ENCODE assay signal across 20 mouse cellular contexts in the genomic region with DNA sequence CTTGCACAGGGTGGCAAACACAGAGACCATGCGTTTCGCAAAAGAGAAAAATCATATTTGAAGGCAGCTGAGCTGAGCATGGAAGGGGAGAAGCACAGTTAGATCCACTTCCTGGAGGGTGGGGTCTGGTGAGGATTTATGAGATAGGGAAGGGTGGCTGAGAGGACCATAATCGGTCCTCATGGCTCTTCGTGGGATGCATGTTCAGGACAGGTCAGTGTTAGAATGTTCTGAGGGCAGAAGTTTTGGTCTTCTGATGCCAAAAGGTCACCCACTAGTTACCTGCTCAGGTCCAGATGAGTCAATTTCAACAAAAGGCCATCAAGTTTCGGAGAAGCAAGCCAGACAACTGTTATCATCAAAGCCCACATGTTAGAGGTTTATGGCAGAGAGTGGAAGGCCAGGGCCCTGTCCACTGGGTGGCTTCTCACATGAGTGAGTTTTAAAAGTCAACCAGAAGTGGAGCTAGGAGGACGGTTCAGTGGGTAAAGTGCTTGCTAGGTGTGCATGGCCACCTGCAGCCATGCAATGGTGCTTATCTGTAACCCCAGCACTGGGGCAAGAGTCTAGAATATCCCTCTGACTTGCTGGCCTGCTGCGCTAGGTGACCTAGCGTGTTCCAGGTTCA. TPM values are rescaled to one million over a fixed set of nuclear protein-coding genes. Genes with fewer than 3 reads are reported as not detected.
A peak's percentile ranks its signal among the peaks of the same experiment; 100 is the strongest.
DNase-seq lines count a peak whose midpoint lies in the region; ATAC-seq and TF ChIP-seq lines count a peak whose summit lies in the region.
"Had no signal": no experiment of that assay in that cellular context is flagged by ENCODE, and none has a peak within 500 bp of the region (broad histone marks: within the 10 kb centered on the region; RNA-seq: fewer than 3 reads in every experiment).

No protein-coding gene starts in this region.

- peak overlapping the region; percentile 71; the same call in 1 of the 2 replicates for H3K4me2 ChIP-seq in heart, embryonic 15.5 days
- peak overlapping the region; percentile 86; the same call in 1 of the 2 replicates for H3K4me2 ChIP-seq in embryonic facial prominence, embryonic 15.5 days (replicated peaks)

- no peaks in the 10 kb centered on the region for H3K27me3 ChIP-seq in heart, embryonic 15.5 days
- H3K27me3 ChIP-seq in heart, adult 2 months (ENCODE audit: control insufficient read depth, insufficient read depth, low read length), result no peaks in the 10 kb centered on the region
- H3K27me3 ChIP-seq in megakaryocyte, embryonic 14.5 days (replicated peaks), result peaks cover 30% of the 10 kb centered on the region
- H3K27me3 ChIP-seq in embryonic facial prominence, embryonic 15.5 days, result no peaks in the 10 kb centered on the region
- H3K27me3 ChIP-seq in splenic B cell, adult 2 months (ENCODE audit: control insufficient read depth, insufficient read depth, low read length, poor library complexity, severe bottlenecking), result no peaks in the 10 kb centered on the region
- H3K27me3 ChIP-seq: hindbrain, embryonic 15.5 days; Patski; stomach, embryonic 15.5 days had no signal

- H3K4me3 ChIP-seq in heart, embryonic 15.5 days, result no peak overlapping the region
- H3K4me3 ChIP-seq in heart, adult 2 months, result no peak overlapping the region
- H3K4me3 ChIP-seq in megakaryocyte, embryonic 14.5 days (replicated peaks), result peak overlapping the region; percentile 14
- no peak overlapping the region for H3K4me3 ChIP-seq in embryonic facial prominence, embryonic 15.5 days (replicated peaks)
- H3K4me3 ChIP-seq: liver, embryonic 13.5 days had no signal

- no peak for DNase-seq in heart, adult 2 months
- DNase-seq in splenic B cell, adult 2 months (ENCODE audit: low read depth, low spot score), result peak; percentile 3
- DNase-seq in frontal cortex, adult 2 months (ENCODE audit: extremely low spot score in 1 of 2, low spot score in 1 of 2), result no peak
- DNase-seq: adrenal gland, postnatal 10 days; cerebellum, postnatal 10 days; gastrocnemius, postnatal 10 days; kidney, adult 11 months; liver, embryonic 13.5 days; lung, postnatal 10 days; right cerebral cortex, postnatal 14 days; spleen, adult 18-20 months had no signal

- no peak for TF ChIP-seq CTCF in heart, adult 2 months (IDR thresholded peaks at IDR 0.05)

- WGBS in heart, embryonic 15.5 days, result 88% methylated on average over 8 of the region's 8 CpGs
- WGBS in heart, adult 2 months, result 91% methylated on average over 8 of the region's 8 CpGs
- 92% methylated on average over 8 of the region's 8 CpGs for WGBS in embryonic facial prominence, embryonic 15.5 days

- H3K27ac ChIP-seq in heart, embryonic 15.5 days, result no peak overlapping the region
- no peak overlapping the region for H3K27ac ChIP-seq in heart, adult 2 months
- peak overlapping the region; percentile 79; the same call in 1 of the 2 replicates for H3K27ac ChIP-seq in embryonic facial prominence, embryonic 15.5 days (replicated peaks)
- H3K27ac ChIP-seq: hindbrain, embryonic 15.5 days; liver, embryonic 13.5 days had no signal

- no peaks in the 10 kb centered on the region for H3K9me3 ChIP-seq in heart, embryonic 15.5 days (replicated peaks)
- no peaks in the 10 kb centered on the region for H3K9me3 ChIP-seq in megakaryocyte, embryonic 14.5 days
- H3K9me3 ChIP-seq in embryonic facial prominence, embryonic 15.5 days (replicated peaks), result no peaks in the 10 kb centered on the region
- H3K9me3 ChIP-seq: hindbrain, embryonic 15.5 days; limb, embryonic 12.5 days; liver, embryonic 13.5 days; stomach, embryonic 15.5 days had no signal

- H3K4me1 ChIP-seq in heart, embryonic 15.5 days (replicated peaks), result peaks cover 26% of the 10 kb centered on the region
- H3K4me1 ChIP-seq in heart, adult 2 months (ENCODE audit: control insufficient read depth, insufficient read depth, low read length), result peaks cover 2% of the 10 kb centered on the region; the same call in 1 of the 2 replicates
- peaks cover 64% of the 10 kb centered on the region for H3K4me1 ChIP-seq in megakaryocyte, embryonic 14.5 days
- peaks cover 35% of the 10 kb centered on the region for H3K4me1 ChIP-seq in embryonic facial prominence, embryonic 15.5 days

- intact Hi-C loops in heart, adult 2 months (cut with DNase I), result no loop called here

- no peak for TF ChIP-seq EP300 in heart, adult 2 months (IDR thresholded peaks at IDR 0.05; ENCODE audit: insufficient read depth, low read depth, low read length)

- no peak for TF ChIP-seq POLR2A in heart, adult 2 months (IDR thresholded peaks at IDR 0.05; ENCODE audit: insufficient read depth, low read depth, low read length)

- H3K36me3 ChIP-seq in heart, embryonic 15.5 days, result no peaks in the 10 kb centered on the region
- H3K36me3 ChIP-seq in heart, adult 2 months (ENCODE audit: control insufficient read depth, insufficient read depth, low read length), result no peaks in the 10 kb centered on the region
- no peaks in the 10 kb centered on the region for H3K36me3 ChIP-seq in megakaryocyte, embryonic 14.5 days (replicated peaks; ENCODE audit: low read length)
- no peaks in the 10 kb centered on the region for H3K36me3 ChIP-seq in embryonic facial prominence, embryonic 15.5 days
- H3K36me3 ChIP-seq in splenic B cell, adult 2 months (ENCODE audit: control insufficient read depth, insufficient read depth, low read length, poor library complexity, severe bottlenecking), result no peaks in the 10 kb centered on the region
- H3K36me3 ChIP-seq: hindbrain, embryonic 15.5 days; limb, embryonic 12.5 days; liver, embryonic 13.5 days; stomach, embryonic 15.5 days had no signal

- no peak for ATAC-seq in heart, embryonic 15.5 days (replicated peaks; ENCODE audit: insufficient number of reproducible peaks, insufficient read depth, low FRiP score, low read depth)
- ATAC-seq in megakaryocyte, adult 5-6 weeks (ENCODE audit: poor library complexity, severe bottlenecking), result no peak
- no peak for ATAC-seq in embryonic facial prominence, embryonic 15.5 days (ENCODE audit: insufficient number of reproducible peaks, low FRiP score, low TSS enrichment, low read depth)

- H3K79me2 ChIP-seq in heart, adult 2 months (replicated peaks; ENCODE audit: control insufficient read depth, insufficient read depth, low read length), result no peaks in the 10 kb centered on the region

- H3K9ac ChIP-seq in heart, embryonic 15.5 days, result no peak overlapping the region
- H3K9ac ChIP-seq in heart, adult 2 months (ENCODE audit: low read depth, low read length), result no peak overlapping the region
- no peak overlapping the region for H3K9ac ChIP-seq in embryonic facial prominence, embryonic 15.5 days
- H3K9ac ChIP-seq: liver, embryonic 13.5 days; stomach, embryonic 15.5 days had no signal

RNA-seq across cellular contexts. Expression of gene Trim16, which starts 0.9 kb away (rescaled TPM):
- polyA plus RNA-seq in heart, embryonic 15.5 days (2015; fragmentation: Nextera tagmentation; extraction: Ambion mirVana), result 4.9 and 8.3 TPM in 2 replicates
- total RNA-seq in heart, adult 2 months (2021), result 1 to 10 TPM; 6.5 to 7.4 TPM
- polyA plus RNA-seq in heart, adult 2 months (2012; rRNA removed), result 4.0 and 5.9 TPM in 2 replicates
- polyA plus RNA-seq in megakaryocyte, embryonic 14.5 days (2012; ENCODE audit: insufficient read depth, low replicate concordance), result 0.47 and 3.6 TPM in 2 replicates
- total RNA-seq in megakaryocyte, adult 5-6 weeks (2015), result 15.4 and 25.5 TPM in 2 replicates
- 21.4 and 22.8 TPM in 2 replicates for total RNA-seq in megakaryocyte, adult 5-6 weeks (2017)
- polyA plus RNA-seq in embryonic facial prominence, embryonic 15.5 days (2015; fragmentation: Nextera tagmentation; extraction: Ambion mirVana), result 19.8 and 20.9 TPM in 2 replicates
- 1.8 and 2.2 TPM in 2 replicates for polyA plus RNA-seq in frontal cortex, adult 2 months (2012; rRNA removed)

RNA-seq across cellular contexts. Expression of gene Fbxw10, which starts 27.7 kb away (rescaled TPM):
- 0.20 and 0.33 TPM in 2 replicates for polyA plus RNA-seq in heart, embryonic 15.5 days (2015; fragmentation: Nextera tagmentation; extraction: Ambion mirVana)
- under 1 TPM; 0.16 to 0.34 TPM for total RNA-seq in heart, adult 2 months (2021)
- polyA plus RNA-seq in heart, adult 2 months (2012; rRNA removed), result 0.29 and 0.70 TPM in 2 replicates
- polyA plus RNA-seq in megakaryocyte, embryonic 14.5 days (2012; ENCODE audit: insufficient read depth, low replicate concordance), result 0.36 TPM in 1 of 2 replicates, not detected in the other
- total RNA-seq in megakaryocyte, adult 5-6 weeks (2015), result 0.41 and 1.3 TPM in 2 replicates
- total RNA-seq in megakaryocyte, adult 5-6 weeks (2017), result 1.7 and 1.8 TPM in 2 replicates
- polyA plus RNA-seq in embryonic facial prominence, embryonic 15.5 days (2015; fragmentation: Nextera tagmentation; extraction: Ambion mirVana), result 0.72 and 1.1 TPM in 2 replicates
- 0.55 and 0.66 TPM in 2 replicates for polyA plus RNA-seq in frontal cortex, adult 2 months (2012; rRNA removed)

RNA-seq across cellular contexts. Expression of gene Zfp286, which starts 29.9 kb away (rescaled TPM):
- polyA plus RNA-seq in heart, embryonic 15.5 days (2015; fragmentation: Nextera tagmentation; extraction: Ambion mirVana), result 9.3 and 10.8 TPM in 2 replicates
- total RNA-seq in heart, adult 2 months (2021), result under 1 TPM; 0.41 to 0.42 TPM
- polyA plus RNA-seq in heart, adult 2 months (2012; rRNA removed), result 0.70 and 1.3 TPM in 2 replicates
- 0.89 TPM in 1 of 2 replicates, not detected in the other for polyA plus RNA-seq in megakaryocyte, embryonic 14.5 days (2012; ENCODE audit: insufficient read depth, low replicate concordance)
- total RNA-seq in megakaryocyte, adult 5-6 weeks (2015), result 0.18 and 0.33 TPM in 2 replicates
- 0.29 and 0.69 TPM in 2 replicates for total RNA-seq in megakaryocyte, adult 5-6 weeks (2017)
- 22.4 and 23.4 TPM in 2 replicates for polyA plus RNA-seq in embryonic facial prominence, embryonic 15.5 days (2015; fragmentation: Nextera tagmentation; extraction: Ambion mirVana)
- 16.1 and 20.5 TPM in 2 replicates for polyA plus RNA-seq in frontal cortex, adult 2 months (2012; rRNA removed)
- total RNA-seq: monocyte, adult 5-6 weeks had no signal
